In the genomic region with DNA sequence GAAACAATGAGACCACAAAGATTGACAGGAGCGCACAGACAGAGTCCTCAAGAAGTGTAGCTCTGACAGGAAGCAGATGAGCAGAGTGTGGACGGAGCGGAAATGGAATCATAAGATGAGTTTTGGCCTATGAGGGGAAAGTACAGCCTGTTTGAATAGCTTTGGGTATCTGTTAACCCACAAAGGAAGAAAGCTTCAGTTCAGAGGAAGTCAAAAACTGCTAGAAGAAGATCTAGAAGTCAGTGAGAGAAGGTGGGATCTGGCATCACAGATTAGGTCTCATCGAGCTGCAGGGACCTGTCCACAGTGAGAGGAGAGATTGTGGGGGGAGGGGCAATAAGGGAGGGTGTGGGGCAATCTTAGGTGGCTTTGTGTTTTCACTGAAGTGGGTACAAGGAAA, we compare ENCODE assay signal across 25 mouse cellular contexts. TPM values are rescaled to one million over a fixed set of nuclear protein-coding genes. Genes with fewer than 3 reads are reported as not detected.
DNase-seq lines count a peak whose midpoint lies in the region; ATAC-seq and TF ChIP-seq lines count a peak whose summit lies in the region.
"Had no signal": no experiment of that assay in that cellular context is flagged by ENCODE, and none has a peak within 500 bp of the region (broad histone marks: within the 10 kb centered on the region; RNA-seq: fewer than 3 reads in every experiment).

No protein-coding gene starts in this region.

- ATAC-seq in megakaryocyte progenitor cell, adult 5-6 weeks (replicated peaks; ENCODE audit: poor library complexity) = peak; percentile 47
- ATAC-seq in heart, embryonic 12.5 days (ENCODE audit: insufficient number of reproducible peaks, low FRiP score) = no peak
- ATAC-seq: forebrain, postnatal 0 days had no signal

- 0 out of 2 replicates have a peak, but pooled peaks cover 4% of the 10 kb centered on the region for H3K9me3 ChIP-seq in heart, embryonic 12.5 days (replicated peaks)
- H3K9me3 ChIP-seq: embryonic facial prominence, embryonic 15.5 days; heart, embryonic 10.5 days; hindbrain, embryonic 12.5 days had no signal

- TF ChIP-seq EP300 in heart, adult 2 months (IDR thresholded peaks at IDR 0.05; ENCODE audit: insufficient read depth, low read depth, low read length) = no peak

- whole genome bisulfite sequencing in heart, embryonic 12.5 days = 84% methylated on average over 4 of the region's 4 CpGs
- WGBS in heart, adult 2 months = 81% methylated on average over 4 of the region's 4 CpGs

- no peaks in the 10 kb centered on the region for H3K79me2 ChIP-seq in heart, adult 2 months (replicated peaks; ENCODE audit: control insufficient read depth, insufficient read depth, low read length)

- H3K4me1 ChIP-seq in heart, embryonic 12.5 days (replicated peaks) = peaks cover 18% of the 10 kb centered on the region
- H3K4me1 ChIP-seq in heart, adult 2 months (ENCODE audit: control insufficient read depth, insufficient read depth, low read length) = peaks cover 17% of the 10 kb centered on the region

- no peaks in the 10 kb centered on the region for H3K36me3 ChIP-seq in heart, embryonic 12.5 days
- no peaks in the 10 kb centered on the region for H3K36me3 ChIP-seq in heart, adult 2 months (ENCODE audit: control insufficient read depth, insufficient read depth, low read length)
- H3K36me3 ChIP-seq: embryonic facial prominence, embryonic 15.5 days; heart, embryonic 10.5 days; hindbrain, embryonic 12.5 days had no signal

- H3K4me2 ChIP-seq in heart, embryonic 12.5 days = no peak overlapping the region
- H3K4me2 ChIP-seq: embryonic facial prominence, embryonic 15.5 days; hindbrain, embryonic 12.5 days; liver, embryonic 11.5 days; lung, embryonic 14.5 days; midbrain, embryonic 11.5 days had no signal

- H3K27ac ChIP-seq in heart, embryonic 12.5 days (ENCODE audit: poor library complexity, severe bottlenecking) = no peak overlapping the region
- no peak overlapping the region for H3K27ac ChIP-seq in heart, adult 2 months
- H3K27ac ChIP-seq: embryonic facial prominence, embryonic 15.5 days; heart, embryonic 10.5 days; hindbrain, embryonic 12.5 days; layer of hippocampus, adult 2 months; macrophage had no signal

- no peak for TF ChIP-seq CTCF in heart, adult 2 months (IDR thresholded peaks at IDR 0.05)

- DNase-seq in CD4-positive, CD25-positive, alpha-beta regulatory T cell, adult 2 months (ENCODE audit: low read depth, low spot score) = peak; percentile 68
- peak; percentile 76 for DNase-seq in T-cell, adult 2 months (ENCODE audit: low spot score)
- DNase-seq in thymus, postnatal 10 days (ENCODE audit: low spot score in 2 of 2) = peak; percentile 24 to 49
- DNase-seq in urinary bladder, postnatal 36 days (ENCODE audit: low spot score in 2 of 2) = no peak
- DNase-seq in heart, adult 2 months = no peak
- no peak for DNase-seq in adrenal gland, postnatal 25 days
- DNase-seq: adrenal gland, adult 2 months; cerebellum, adult 9-11 months; forebrain, postnatal 0 days; gastrocnemius, postnatal 36 days; heart, postnatal 10 days; kidney, adult 8-10 months; kidney, postnatal 14 days; left cerebral cortex, postnatal 4 days; lung, embryonic 14.5 days; right cerebral cortex, postnatal 14 days had no signal

- H3K9ac ChIP-seq in heart, embryonic 12.5 days = no peak overlapping the region
- H3K9ac ChIP-seq in heart, adult 2 months (ENCODE audit: low read depth, low read length) = no peak overlapping the region
- H3K9ac ChIP-seq: embryonic facial prominence, embryonic 15.5 days; forebrain, postnatal 0 days; hindbrain, embryonic 12.5 days; lung, embryonic 14.5 days had no signal

- H3K4me3 ChIP-seq in heart, embryonic 12.5 days = no peak overlapping the region
- H3K4me3 ChIP-seq in heart, adult 2 months = no peak overlapping the region
- H3K4me3 ChIP-seq: embryonic facial prominence, embryonic 15.5 days; heart, embryonic 10.5 days; hindbrain, embryonic 12.5 days; layer of hippocampus, adult 2 months had no signal

- intact Hi-C loops in heart, adult 2 months (cut with DNase I) = no loop called here

- no peak for TF ChIP-seq POLR2A in heart, adult 2 months (IDR thresholded peaks at IDR 0.05; ENCODE audit: insufficient read depth, low read depth, low read length)

- H3K27me3 ChIP-seq in heart, embryonic 12.5 days (replicated peaks) = no peaks in the 10 kb centered on the region
- no peaks in the 10 kb centered on the region for H3K27me3 ChIP-seq in heart, adult 2 months (ENCODE audit: control insufficient read depth, insufficient read depth, low read length)
- H3K27me3 ChIP-seq: embryonic facial prominence, embryonic 15.5 days; hindbrain, embryonic 12.5 days had no signal

RNA-seq across cellular contexts. Expression of a gene that starts 18.3 kb away (rescaled TPM):
- total RNA-seq in megakaryocyte progenitor cell, adult 5-6 weeks (2015) = 8.6 and 11.5 TPM in 2 replicates
- 7.3 and 8.2 TPM in 2 replicates for total RNA-seq in megakaryocyte progenitor cell, adult 5-6 weeks (2017)
- polyA plus RNA-seq in heart, embryonic 12.5 days (2016; fragmentation: Nextera tagmentation; extraction: Ambion mirVana) = 3.1 and 4.4 TPM in 2 replicates
- 1 to 10 TPM; 6.8 to 7.3 TPM for total RNA-seq in heart, adult 2 months (2021)
- polyA plus RNA-seq in heart, adult 2 months (2012; rRNA removed) = 6.3 and 7.0 TPM in 2 replicates
- total RNA-seq in adrenal gland, postnatal 25 days (2021) = 33.6 and 41.1 TPM in 2 replicates

Comparison
In these comparisons a context has a peak if more than half of its experiments do, and no peak if none do; other contexts are left out.
1. DNase-seq: peak in CD4-positive, CD25-positive, alpha-beta regulatory T cell, adult 2 months (single experiment), T-cell, adult 2 months (single experiment) and thymus, postnatal 10 days (2 of 2); none in urinary bladder, postnatal 36 days (0 of 2), heart, adult 2 months (0 of 2) and adrenal gland, postnatal 25 days (single experiment).